Mouse (Mus musculus): ENCODE results near the gene Slc39a9.

DNA sequence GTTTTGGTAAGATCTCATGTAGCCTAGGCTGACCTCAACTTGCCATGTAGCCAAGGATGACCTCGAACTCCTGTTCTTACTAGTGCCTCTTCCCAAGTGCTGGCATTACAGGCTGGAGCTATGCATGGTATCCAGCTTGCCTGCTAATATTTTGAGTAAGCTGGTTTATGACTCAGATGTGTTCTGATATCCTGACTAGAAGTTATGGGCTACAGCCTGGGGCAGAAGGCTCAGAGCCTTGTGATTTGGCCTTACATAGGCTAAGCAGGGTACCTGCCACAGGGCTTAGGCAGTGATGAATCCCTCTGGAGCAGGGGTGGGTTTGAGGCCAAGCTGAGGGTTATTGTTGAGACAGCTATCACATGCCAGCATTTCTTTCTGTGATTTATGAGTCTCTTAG lies 35.1 kb upstream of the Slc39a9 start:
- TF ChIP-seq CTCF (IDR thresholded peaks at IDR 0.05; ENCODE audit: borderline replicate concordance, control insufficient read depth, extremely low read depth, insufficient read depth, low read length, poor library complexity) (no peak), POLR2A (IDR thresholded peaks at IDR 0.05; ENCODE audit: control insufficient read depth, extremely low read depth, insufficient read depth, low read length, poor library complexity) (no peak)

Measured in thymus, adult 2 months (tissue).